Mouse (Mus musculus) stomach, postnatal 0 days (tissue): Measurements from ENCODE around the gene Skor1.

Experiments
- CTCF ChIP-seq: IDR thresholded peaks from 2 replicates; pipeline ENCODE4 v1.5.1; 2016; ENCODE audit warnings: antibody characterized with exemption, low read depth, mild to moderate bottlenecking, moderate library complexity
- EP300 ChIP-seq: optimal IDR thresholded peaks from 2 replicates; pipeline ENCODE3; 2016; ENCODE audit warnings: antibody characterized with exemption

DNA sequence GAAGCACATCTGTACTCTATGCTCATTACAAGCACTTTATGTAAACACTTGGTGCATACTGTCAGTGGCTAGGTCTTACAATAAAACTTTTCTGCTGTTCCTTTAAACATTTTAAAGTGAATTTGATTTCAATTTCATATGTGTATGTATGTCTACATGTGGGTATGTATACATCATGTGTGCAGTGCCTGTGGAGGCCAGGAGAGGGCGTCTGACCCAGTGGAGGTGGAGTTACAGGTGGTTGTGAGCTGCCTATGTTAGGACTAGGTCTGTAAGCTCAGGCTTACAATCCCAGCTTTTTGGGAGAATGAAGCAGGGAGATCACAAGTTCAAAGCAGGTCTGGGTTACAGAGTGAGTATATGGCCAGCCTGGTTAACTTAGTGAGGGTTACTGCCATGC, 20.4 kb upstream of the Skor1 start:
- TF ChIP-seq CTCF (peak; percentile 23; the same call in 1 of the 2 replicates), EP300 (no peak)
